Mouse (Mus musculus) megakaryocyte, adult 5-6 weeks (primary cell): ENCODE measurements around the gene Fancc. TPM values are rescaled to one million over a fixed set of nuclear protein-coding genes. Genes with fewer than 3 reads are reported as not detected.

ENCODE experiments used
- ATAC-seq: 2 replicates; pipeline ENCODE4 v1.8.0; 2016; ENCODE audit warnings: mild to moderate bottlenecking, inconsistent platforms; ENCODE audit not compliant: poor library complexity, severe bottlenecking
- total RNA-seq, 2 experiments: library from RNA; stranded (forward) in 1 of 2; stranded (reverse) in 1 of 2; fragments of 153-499, 151-499 nt in 1 of 2; fragments of 221-1000, 200-1000 nt in 1 of 2; gene quantifications; 2 replicates each; pipeline versions ENCODE4 v1.2.3 to v1.2.4; 2015 to 2017

Gene Fancc
- total RNA-seq, 2 experiments from 2014 or later, result 6.5 to 9.6 TPM

DNA sequence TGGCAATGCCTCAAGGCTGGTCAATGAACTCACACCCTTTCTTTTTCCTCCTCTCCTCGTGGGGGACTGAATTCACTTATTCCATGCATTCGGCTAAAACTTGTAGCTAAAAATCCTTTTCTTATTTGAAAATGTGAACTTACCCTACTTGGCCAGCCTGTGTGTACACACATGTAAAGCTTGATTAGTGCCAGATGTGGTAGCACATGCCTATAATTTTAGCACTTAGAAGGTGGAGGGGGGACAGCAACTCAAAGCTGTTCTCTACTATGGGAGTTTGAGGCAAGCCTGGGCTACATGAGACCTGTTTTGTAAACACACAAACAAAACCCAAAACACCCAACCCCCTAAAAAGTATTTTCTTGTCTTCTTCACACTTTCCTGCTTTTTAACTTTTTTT lies 19.5 kb upstream of the Fancc start:
- ATAC-seq, result no peak

- ATAC-seq, result no peak
Measured at GRCm38 (mm10) chr13:63515542-63515941, 18.5 kb upstream of the Fancc start.

GRCm38 (mm10) chr13:63514931-63515360 lies 17.9 kb upstream of the Fancc start:
- no peak for ATAC-seq

GRCm38 (mm10) chr13:63513374-63514098 lies 16.5 kb upstream of the Fancc start:
- ATAC-seq, result no peak

DNA sequence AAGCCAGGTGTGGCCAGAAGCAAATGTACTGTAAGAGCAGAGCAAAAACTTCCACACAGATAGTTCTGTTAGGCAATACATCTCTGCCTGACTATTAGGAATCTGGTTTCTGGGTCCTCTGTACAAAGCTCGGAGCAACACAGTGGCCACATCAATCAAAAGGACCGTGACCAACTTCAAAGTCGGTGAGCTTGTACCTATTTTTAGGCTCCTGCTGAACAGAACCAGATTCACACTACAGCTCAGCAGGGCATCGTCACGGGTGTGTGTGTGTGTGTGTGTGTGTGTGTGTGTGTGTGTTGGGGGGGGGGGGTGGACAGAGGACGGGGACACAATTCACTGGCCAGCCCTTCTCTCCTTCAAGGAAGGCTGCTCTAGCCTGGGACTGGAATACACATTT lies 15.3 kb upstream of the Fancc start:
- no peak for ATAC-seq

GRCm38 (mm10) chr13:63507821-63508220 lies 10.7 kb upstream of the Fancc start:
- no peak for ATAC-seq

DNA sequence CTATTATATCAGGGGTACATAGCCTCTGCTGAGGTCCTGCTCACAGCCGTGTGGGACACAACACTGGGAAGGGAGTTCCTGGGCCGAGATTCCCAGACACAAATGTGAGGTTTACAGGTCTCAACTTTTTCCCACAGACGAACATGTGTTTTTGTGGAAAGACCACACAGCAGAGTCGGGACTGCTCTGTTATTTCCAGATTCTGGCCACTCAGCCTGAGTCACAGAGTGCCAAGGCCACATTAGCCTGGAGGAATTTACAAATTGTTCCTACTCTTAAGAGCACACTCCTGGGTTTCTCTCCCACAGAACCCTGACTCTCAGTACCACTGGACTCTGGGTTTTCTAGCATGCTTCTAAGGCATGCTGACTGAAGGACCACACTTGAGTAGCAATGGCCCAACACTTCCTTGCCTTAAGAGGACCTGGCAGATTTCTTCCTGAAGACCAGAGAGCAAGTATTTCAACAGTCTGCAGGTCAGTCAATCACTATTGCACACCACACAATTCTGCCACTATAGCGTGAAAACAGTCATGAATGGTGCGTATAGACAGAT lies 10.0 kb upstream of the Fancc start:
- ATAC-seq, result no peak

DNA sequence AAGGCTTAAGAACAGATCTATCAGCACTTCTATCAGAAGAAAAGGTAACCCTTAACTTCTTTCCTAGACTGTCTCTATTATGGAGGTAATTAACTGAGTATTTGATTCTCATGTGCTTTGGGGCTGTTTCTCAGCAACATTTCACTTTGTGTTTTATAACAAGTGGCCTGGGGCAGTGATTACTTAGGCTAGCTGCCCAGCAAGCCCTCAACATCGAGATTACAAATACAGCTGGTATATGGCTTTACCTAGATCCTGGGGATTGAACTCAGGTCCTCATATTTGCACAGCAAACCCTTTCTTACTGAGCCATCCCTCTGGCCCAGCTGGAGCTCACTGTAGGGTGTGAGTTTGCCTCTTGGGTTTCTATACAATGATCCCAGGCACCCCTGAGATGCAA lies 9.3 kb upstream of the Fancc start:
- no peak for ATAC-seq

DNA sequence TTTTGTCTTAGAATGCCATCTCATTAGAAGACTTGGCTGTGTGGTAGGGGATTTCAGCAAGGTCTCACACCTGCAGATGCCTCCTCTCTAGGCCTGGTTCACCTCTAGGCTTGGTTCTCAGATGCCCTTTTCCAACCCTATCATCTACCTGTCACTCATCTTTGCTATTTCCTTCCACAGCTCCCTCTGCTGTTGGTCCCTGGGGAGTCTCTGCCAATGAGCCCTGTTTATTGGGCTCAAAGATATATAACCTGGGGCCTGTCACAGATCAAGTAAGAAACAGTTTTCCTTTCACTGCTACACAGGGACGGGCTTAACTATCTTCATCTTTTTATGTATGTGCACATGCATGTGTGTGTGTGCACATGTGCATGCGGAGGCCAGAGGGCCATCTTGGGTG lies 5.3 kb upstream of the Fancc start:
- ATAC-seq, result no peak

DNA sequence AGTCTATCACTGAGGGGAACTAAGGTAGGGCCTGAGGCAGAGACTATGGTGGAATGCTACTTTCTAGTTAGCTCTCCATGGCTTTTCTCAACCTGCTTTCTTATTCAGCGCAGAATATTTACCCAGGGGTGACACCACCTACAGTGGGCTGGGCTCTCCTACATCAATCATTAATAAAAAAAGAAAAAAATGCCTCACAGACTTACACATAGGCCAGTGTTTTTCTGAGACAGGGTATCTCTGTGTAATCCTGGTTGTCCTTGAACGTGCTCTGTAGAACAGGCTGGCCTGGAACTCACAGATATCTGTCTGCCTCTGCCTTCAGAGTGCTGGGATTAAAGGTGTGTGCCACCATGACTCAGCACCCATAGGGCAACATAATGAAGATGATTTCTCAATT lies 2.4 kb upstream of the Fancc start:
- ATAC-seq, result no peak

GRCm38 (mm10) chr13:63487707-63488042 lies 9.4 kb downstream of the Fancc start:
- ATAC-seq, result no peak

DNA sequence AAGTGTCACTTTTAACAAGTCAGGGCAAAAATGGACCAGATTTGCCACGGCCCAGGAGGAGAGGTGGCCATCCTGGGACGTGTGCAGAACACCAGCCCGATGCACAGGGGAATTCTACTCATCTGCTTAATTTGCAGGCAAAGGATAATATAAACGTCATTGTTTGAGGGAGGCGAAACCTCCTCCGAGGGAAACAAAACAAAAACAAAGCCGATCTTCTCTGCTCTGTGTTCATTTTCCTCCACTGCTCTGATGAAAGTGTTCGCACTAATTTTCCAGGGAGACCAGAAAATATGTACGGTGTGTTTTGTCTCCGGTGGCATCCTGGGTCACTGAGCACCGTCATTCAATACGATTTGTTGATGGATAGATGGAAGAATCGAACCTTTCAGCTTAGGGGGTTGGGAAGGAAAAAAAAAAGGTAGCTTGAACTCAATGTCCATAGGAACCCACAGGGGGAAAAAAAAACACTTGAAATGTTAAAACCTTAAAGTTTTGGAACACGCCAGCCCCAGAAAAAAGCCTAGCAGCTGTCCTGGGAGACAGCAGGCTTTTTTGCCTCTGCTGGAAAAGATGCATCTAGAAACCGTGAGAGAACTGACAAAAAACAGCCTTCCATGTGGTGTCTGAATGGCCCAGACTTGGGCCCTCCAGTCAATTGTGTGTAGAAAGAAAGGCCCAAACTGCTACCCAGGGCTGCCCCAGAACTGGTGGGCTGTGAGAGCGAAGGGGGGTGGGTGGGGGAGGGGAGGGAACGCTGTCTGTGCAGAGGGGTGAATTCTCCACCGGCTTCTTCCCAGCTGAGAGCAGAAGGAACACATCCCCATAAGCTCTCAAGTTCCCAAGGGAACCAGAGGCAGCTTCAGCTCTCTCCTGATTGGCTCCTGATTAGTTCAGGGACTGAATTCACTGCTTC lies 10.0 kb downstream of the Fancc start:
- no peak for ATAC-seq

GRCm38 (mm10) chr13:63475356-63475755 lies 21.7 kb downstream of the Fancc start:
- no peak for ATAC-seq

DNA sequence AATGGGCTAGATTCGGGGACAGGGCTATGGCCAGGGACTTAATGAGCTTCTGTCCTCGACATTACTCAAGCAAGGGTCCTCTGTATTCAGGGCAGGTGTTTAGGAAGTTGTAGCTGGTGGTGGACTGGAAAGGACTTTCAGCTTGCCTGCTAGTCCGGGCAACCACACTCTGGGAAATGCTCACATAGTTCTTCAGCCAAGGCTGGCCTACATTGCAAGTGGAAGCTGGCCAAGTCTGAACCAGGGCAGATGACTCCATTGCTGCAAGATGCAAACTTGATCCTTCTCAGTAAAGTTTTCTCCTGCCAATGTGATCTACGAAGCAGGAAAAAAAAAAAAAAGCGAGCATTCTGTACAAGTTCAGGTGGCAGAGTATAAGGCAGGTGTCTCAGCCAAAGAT lies 44.2 kb downstream of the Fancc start:
- no peak for ATAC-seq

GRCm38 (mm10) chr13:63451140-63451539 lies 45.9 kb downstream of the Fancc start:
- ATAC-seq, result no peak

DNA sequence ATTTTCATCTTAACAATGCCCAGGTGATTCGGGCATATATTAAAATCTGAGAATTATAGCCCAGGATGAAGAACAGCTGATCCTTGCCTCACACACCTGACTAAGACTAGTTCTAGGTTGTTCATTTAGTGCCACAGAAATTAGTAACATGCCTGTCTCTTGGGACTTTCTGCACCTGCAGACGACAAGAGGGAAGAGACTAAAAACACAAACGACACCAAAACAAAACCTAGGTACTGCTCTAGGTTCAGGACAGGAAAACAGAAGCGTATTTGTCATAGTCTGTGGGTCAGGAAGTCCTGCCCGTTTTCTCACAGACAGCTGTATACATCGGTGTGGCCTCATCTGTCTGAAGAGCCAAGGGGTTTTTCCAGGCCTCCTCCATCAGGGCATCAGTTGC lies 51.7 kb downstream of the Fancc start:
- ATAC-seq, result no peak

DNA sequence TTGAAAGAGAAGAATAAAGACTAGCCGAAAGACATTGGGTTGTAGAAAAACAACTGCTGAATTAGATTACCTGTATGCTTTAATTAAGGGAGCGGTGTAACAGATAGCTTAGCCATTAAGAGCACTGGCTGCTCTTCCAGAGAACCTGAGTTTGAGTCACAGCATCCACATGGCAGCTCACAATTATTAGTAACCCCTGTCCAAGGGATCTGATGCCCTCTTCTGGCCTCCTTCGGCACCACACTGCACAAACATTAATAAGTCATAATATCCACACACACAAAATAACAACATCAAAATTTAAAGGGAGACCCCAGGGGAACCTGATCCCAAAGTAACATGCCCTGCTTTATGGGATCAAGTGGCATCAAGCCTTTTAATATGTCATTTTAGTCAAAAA lies 64.3 kb downstream of the Fancc start:
- no peak for ATAC-seq

GRCm38 (mm10) chr13:63431857-63432191 lies 65.3 kb downstream of the Fancc start:
- no peak for ATAC-seq

GRCm38 (mm10) chr13:63431030-63431856 lies 65.8 kb downstream of the Fancc start:
- peak; percentile 88 for ATAC-seq

- no peak for ATAC-seq
Measured at GRCm38 (mm10) chr13:63430681-63431029, 66.4 kb downstream of the Fancc start.

DNA sequence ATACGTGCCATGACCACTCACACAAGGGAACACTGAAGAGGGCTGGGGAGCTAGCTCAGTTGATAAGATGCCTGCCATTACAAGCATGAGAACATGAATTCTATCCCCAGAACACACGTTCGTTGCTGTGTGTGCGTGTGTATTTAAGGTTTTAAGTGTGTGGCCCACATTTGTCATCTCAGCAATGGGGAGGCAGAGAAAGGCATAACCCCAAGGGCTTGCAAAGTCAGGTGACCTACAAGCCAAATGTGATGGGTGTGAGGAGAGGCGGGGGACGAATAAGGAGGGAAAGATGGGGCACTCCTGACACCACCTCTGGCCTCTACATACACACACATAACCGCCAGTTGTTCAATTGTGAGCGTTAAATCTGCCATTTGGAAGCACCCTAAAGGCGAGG lies 66.9 kb downstream of the Fancc start:
- ATAC-seq, result no peak
